Mouse (Mus musculus) lung, postnatal 0 days (tissue): Measurements from ENCODE around the gene Lcn4.

Experiments used
- CTCF ChIP-seq: IDR thresholded peaks from 2 replicates; pipeline ENCODE4 v1.5.1; 2016; ENCODE audit warnings: antibody characterized with exemption, mild to moderate bottlenecking
- EP300 ChIP-seq: IDR thresholded peaks from 2 replicates; pipeline ENCODE4 v1.6.1; 2016; ENCODE audit warnings: antibody characterized with exemption, mild to moderate bottlenecking, control low read depth

DNA sequence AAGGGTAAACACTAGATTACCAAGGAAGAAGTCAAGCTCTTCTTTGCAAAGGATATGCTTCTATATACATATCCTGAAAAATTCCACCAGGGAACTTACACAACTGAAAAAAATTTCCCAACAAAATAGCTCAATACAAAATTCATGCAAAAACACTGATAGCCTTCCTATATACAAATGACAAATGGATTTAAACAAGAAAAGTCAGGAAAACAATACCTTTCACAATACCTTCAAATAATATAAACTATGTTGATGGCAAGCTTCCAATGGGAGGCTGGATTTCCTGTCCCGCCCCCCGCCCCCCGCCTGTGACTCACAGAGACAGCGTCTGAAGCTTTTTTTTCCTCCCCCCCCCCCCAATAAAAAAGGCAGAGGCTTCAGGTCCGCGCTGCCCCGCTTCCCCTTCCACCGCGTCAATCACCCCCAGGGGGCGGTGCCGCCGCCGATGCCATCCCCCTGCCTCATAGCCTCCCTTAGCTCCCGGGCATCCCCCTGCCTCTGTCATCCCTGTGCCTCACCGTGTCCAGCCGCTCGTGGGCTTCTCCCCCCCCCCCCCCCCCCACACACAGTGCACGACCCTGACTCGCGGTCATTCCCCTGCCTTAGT lies 9.8 kb downstream of the Lcn4 start:
- TF ChIP-seq CTCF (peak; percentile 13; the same call in 1 of the 2 replicates), EP300 (peak; percentile 52)
